Mouse (Mus musculus) adrenal gland (tissue): ENCODE data around the gene Iqschfp.

Source experiments
- intact Hi-C: fragments of 180-260 bp; cut with DNase I; formaldehyde crosslinking; loops from one replicate; pipeline ENCODE4 v1.15.1; 2025

The Iqschfp gene

DNA sequence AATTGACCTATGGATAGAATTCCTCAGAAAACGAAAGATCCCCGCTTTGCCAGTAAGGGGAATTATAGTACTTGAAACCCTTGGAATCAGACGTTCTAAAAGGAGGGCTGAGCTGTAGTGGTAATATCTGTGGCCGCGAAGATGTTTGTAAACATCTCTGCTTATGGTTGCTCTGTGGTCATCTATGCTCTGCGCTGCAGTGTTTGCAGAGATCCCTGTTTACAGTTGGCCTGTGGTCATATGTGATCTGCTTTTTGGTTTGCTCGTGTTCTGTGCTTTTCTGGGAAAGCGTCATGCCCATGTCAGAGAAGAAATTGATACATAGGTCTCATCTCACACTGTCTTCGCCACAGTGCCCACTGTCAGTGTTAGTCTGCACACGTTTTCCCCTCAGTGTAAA lies 700.5 kb downstream of the Iqschfp start:
- intact Hi-C loops = no loop called here

DNA sequence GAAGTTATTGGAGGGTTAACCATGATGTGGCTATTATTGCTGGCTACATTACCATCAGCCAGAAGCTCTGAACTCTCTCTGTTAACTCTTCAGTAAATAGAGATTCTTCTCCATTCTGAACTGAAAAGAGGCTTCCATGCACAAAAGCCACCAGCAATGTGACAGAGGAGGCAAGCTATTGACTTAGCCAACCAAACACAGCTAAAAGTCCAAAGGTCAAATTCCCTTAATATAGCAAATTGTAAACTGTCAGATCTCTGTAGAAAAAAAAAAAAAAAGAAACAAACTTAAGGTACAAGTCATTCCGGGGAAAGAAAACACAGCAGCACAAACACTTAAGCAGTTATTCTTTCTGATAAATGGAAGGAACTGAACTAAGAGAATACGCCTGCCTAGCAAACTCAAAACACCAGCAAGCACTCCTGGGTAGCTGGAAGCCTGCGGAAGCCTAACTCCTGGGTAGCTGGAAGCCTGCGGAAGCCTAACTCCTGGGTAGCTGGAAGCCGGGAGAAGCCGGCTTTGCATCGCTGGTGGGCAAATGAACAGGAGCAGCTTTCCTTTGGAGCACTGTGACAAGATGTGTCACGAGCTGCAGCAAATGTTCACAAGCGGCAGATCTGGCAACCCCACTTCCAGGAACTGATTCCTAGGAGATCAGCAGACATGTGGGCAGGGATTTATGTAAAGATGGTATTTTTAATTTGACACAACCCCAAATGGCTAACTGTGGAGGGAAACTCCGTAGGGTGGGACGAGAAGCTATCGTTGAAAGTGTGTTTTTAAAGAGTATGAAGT lies 701.2 kb downstream of the Iqschfp start:
- intact Hi-C loops = no loop called here

DNA sequence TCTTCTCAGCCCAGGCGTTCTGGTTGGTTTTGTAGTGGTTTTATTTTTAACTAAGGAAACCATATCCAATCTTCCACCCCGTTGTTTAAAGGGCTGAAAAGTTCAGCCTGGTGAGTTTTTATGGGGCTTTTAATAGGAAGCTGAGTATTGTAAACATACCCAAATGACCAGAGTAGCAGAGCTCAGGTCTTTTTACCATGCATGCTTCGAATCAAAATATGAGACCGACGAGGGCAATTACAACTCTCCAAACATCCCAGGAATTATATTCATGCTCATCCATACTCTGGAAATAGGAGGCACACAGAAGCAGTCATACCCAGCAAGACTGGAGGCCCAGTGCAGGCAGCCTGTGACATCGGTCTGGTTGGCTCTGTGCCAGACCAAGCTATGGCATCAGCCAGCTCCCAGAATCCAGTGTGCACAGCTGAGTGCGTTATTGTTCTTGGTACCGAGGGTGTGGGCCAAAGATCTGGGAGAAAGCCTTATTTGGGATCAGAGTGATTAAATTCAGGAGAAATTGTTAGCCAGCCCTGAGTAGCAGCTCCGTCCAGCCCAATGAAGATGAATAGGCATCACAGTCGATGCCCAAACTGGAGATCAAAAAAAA lies 703.4 kb downstream of the Iqschfp start:
- intact Hi-C loops = no loop called here

DNA sequence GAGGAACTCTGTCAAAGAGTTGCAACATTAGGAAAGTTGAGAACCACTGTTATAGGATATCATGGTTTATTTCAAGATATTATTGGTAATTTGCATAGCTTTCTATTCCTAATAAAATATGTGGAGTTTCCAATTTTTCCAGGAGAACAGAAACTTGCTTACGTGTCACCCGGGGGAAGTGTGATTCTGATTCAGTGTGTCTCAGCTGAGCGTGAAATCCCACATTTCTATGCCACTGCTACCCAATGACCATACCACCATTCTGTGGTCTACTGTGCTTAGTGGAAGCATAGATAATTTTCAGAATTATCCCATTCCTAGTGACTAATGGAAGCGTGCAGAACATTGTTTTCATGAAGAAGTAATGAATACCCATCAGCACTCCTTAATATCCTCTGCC lies 704.9 kb downstream of the Iqschfp start:
- intact Hi-C loops = no loop called here

DNA sequence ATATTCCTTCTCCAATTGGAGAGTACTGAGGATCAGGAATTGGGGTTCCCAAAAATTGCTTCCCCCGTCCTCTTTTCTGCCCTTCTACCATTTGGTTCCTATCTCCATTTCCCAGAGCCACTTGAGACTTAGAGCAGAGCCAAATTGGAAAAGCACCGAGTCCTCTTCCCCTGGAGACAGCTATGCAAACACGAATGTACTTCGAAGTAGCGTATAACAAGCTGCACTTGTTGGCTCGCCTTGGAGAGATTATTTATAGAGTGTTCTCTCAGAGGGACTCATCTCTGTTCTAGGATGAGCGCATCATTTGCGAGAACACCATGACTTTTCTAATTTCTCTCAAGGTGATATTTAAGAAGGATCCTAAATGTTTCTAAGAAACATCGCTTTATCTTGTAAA lies 710.9 kb downstream of the Iqschfp start:
- intact Hi-C loops = no loop called here

DNA sequence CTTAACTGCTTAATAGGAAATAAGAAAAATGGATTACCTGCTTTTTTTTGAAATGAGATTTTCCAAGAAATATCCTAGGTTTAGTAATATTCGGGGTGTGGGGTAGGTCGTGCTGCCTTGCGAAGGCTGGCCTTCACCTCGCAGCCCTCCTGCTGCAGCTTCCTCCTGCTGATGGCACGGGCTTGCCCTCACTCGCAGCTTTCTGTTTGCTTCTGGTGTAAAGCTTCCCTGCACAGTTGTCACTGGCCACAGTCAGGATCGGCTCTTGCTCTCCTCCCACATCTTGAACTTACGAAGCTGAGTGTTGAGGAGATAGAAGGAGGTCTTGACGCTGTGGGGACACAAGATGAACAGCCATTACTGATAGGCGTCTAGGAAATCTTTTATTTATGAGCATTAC lies 712.4 kb downstream of the Iqschfp start:
- intact Hi-C loops = no loop called here

DNA sequence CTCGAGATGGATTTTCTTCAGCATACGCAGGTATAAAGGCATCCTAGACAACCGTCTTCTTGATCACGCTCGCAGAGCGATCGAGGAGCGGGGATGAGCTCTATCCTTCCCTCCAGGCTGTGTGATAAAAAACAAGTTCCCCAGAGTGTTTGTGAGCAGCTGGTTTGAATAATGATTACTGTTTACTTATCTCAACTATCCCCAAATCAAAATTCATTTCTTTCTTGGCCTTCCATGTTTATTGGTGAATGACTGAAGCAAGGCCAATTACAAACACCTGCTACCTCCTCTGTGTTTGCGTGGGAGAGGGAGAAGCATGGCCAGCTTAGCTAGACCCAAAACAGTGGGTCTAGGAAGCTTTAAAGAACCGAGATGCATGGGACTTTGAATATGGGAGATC lies 712.9 kb downstream of the Iqschfp start:
- intact Hi-C loops = no loop called here

DNA sequence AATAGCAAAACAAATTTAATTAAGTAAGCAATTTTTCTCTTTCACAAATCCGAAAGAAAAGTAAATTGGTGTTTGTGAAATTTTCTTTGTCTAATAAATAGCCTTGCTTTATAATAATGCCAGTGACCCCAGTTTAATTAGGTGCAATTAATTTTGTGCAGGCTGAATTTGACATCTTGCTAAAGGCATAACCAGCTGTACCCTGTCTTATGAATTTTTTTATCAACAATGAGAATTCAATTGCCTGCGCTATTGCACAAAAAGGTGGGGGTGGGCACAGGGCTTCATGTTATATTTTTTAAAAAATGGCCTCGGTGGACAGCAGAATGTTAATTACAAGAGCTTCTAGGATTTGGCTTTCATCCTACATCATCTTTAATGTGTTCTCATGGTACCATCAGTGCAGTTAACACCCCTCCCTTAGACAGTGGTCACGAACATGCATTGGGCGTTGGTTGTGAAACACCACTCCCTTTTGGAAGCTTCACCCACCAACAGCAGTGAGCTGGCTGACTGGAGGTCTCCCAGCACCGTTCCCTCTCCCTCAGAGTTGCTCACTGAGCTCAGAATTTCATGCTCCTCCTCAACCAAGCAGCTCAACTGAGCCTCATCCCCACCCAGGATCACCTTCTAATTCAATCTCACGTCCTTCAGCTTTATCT lies 714.0 kb downstream of the Iqschfp start:
- intact Hi-C loops = no loop called here

DNA sequence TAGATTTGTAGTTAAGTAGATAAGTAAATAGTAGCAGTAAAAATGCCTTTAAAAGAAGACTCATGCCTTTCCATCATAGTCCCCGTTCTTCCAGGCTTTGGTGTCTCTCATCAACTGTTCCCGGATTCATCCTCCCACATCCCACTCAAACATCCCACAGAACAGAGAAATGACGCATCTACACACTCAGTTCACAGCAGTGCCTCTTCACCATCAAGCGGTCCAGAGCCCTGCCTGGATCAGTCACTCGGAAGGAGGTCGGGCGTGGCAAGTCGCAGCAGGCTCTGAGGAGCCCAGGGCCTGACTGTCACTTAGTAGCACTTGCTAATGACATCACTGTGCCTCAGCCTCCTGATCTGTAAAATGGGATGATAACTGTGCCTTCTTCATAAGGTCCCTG lies 714.7 kb downstream of the Iqschfp start:
- intact Hi-C loops = no loop called here

DNA sequence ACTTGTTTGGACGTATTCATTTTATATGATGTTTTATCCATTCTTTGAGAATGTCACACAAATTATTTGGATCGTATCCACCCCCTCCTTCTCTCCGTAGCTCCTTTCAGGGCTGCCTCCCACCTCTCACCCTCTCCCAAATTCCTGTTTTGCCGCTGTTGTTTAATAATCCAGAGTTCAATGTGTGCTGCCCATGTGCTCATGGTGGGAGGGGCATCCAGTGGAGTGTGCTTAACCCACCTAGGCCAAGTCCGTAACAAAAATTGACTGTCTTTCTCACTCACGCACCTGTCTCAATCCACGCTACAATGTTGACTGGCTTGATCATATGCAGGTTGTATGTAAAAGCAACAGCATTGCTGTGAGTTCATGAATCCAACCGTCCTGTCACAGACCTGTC lies 715.3 kb downstream of the Iqschfp start:
- intact Hi-C loops = no loop called here

DNA sequence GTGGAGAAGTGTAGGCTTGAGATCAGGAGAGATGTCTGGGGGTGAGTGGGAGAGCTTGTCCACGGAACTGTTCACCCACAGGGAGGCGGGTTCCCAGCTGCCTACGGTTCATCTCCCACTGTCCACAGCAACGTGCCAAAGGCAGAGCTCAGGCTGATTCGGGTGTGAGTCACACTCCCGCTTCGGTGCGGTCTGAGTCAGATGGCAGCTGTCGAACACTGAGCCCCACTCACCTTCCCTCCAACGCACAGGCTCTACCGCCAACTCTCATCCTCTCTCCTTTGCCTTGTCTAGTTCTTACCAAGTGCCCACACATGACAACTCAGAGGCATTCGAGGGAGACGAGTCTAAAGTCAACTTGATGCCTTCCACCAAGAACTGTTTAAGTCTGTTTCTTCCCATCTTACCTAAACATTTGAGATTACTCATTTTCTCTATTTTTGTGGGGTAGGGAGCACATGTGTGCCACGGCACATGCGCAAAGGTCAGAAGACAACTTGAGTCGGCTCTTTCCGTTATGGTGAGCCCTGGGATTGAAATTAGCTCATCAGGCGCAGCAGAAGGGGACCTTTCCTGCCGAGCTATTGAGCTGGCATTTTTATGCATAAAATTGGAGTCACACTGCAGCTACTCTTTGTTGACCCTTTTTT lies 716.9 kb downstream of the Iqschfp start:
- intact Hi-C loops = no loop called here

DNA sequence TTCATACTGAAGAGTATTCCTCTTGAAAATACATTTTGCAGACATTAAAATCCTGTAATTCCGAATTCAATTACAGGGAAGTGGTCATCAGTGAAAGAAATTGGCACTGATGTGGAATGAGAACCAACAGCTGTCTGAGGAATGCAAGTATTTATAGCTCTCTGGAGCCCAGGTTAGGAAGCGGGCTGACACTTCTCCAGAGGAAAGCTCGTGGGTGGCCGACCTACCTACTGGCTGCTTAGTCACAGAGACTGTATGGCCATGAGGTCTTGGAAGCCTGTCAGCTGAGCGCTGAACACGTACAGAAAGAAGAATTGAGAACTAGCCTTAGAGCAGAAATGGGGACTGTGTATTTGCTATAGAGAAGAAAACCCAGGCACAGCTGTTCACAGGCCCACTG lies 718.0 kb downstream of the Iqschfp start:
- intact Hi-C loops = loop anchor here (10.0 kb wide), 1 partner anchor 105 kb away; no protein-coding TSS in a partner anchor

DNA sequence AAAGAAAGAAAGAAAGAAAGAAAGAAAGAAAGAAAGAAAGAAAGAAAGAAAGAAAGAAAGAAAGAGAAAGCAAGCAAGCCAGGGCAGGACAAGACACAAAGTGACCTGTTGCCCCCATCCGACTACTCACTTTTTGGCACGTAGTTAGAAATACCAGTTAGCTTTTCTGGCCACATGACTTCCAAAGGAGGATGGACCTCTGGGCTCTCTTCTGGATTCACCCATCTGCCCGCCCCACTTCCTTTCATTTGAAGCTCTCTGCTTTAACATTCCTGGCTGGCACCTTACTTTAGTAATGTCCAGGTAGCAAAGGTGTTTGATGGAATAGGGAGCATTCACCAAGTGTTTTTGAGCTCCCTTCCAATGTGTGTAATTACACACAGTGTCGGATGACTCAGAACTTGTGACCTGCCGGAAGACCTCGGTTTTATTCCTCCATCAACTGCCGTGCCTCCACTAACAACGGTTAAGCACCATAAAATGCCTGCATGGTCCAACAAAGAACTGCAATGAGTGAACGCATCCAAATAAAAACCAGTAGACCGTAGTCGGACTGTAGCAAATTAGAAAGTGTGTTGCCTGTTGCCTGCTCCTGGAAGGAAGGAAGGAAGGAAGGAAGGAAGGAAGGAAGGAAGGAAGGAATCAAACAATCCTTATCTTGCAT lies 718.7 kb downstream of the Iqschfp start:
- intact Hi-C loops = loop anchor here (10.0 kb wide), 1 partner anchor 104 kb away; no protein-coding TSS in a partner anchor

DNA sequence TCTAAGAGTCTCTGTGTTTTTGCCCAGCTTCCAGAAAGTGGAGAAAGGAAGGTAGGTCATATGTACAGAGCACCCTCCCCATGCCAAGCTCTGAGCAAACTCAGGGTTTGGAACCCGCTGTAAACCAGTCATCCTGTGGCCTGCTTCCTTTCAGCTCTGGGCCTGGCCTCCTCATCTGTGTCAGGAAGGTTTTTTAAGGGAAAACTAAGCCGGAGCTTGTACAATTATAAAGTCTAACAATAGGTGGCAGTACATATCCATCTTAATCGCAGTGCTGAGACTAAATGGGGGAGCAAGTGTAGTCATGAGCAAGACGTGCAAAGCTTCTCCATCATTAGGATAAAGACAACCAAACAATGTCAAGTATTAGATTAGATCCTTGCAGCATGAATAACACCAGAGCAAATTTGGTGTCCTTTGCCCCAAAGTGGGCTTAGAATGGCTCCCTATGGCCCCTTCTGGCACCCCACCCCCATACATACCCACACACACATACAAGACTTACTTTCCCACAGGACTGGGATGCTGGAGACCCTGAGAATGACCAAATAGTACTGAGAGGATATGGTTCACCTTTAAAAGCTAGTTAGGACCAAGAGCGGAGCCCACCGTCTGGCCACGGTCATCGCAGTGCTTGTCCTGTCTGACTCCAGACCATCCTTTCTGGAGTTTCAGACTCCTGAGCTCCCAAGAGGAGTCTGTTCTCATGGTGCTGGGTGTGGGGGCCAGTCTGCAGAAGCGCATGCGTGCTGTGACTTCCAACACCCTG lies 723.2 kb downstream of the Iqschfp start:
- intact Hi-C loops = loop anchor here (10.0 kb wide), 1 partner anchor 100 kb away; no protein-coding TSS in a partner anchor

DNA sequence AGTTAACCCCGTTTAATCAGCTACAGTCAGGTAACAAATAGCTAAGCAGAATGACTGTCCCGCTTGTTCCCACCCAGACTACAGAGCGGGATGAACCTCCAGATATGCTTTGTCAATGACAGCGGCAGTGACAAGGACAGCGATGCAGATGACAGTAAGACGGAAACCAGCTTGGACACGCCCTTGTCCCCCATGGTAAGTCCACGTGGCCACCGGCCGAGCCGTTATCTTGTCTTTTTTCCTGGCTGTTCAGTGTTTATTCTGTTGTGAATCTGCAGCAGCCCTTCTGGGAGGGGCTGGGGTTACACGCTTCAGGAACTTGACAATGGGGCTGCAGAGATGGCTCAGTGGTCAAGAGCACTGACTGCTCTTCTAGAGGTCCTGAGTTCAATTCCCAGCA lies 724.3 kb downstream of the Iqschfp start:
- intact Hi-C loops = loop anchor here (10.0 kb wide), 1 partner anchor 98 kb away; no protein-coding TSS in a partner anchor

DNA sequence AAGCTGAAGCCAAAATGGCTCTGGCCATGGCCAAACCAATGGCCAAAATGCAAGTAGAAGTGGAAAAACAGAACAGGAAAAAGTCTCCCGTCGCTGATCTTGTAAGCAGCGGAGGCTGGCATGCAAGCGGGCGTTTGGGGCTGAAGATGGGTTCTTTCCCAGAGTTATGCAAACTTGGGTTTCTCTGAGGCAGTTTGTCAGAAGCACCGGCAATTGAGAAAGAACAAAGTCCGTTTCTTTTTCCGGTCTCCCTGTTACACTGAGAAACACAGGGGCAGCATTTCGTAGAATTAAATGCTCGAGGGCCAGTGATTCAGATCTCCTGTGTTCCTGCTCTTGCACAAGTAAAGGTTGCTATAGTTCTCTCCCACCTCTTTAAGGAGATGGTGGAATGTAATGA lies 725.7 kb downstream of the Iqschfp start:
- intact Hi-C loops = loop anchor here (10.0 kb wide), 1 partner anchor 97 kb away; no protein-coding TSS in a partner anchor

DNA sequence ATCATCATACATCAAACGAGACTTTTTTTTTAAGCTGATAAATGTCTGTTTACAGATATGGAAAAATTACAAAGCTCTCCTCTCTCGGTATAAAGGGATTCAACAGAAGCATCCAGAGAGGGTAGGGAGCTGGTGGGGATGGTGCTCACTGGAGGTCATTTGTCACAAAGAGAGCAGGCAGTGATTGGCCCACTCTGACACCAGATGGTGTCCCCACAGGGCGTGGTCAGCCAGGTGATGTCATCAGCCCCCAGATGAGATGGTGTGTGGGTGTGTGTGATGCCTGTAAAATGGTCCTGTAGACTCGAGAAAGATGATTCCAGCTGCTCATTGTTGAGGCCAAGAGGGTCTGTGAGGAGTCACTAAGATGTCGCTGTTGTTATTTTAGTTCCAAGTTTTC lies 727.1 kb downstream of the Iqschfp start:
- intact Hi-C loops = loop anchor here (10.0 kb wide), 1 partner anchor 96 kb away; no protein-coding TSS in a partner anchor

DNA sequence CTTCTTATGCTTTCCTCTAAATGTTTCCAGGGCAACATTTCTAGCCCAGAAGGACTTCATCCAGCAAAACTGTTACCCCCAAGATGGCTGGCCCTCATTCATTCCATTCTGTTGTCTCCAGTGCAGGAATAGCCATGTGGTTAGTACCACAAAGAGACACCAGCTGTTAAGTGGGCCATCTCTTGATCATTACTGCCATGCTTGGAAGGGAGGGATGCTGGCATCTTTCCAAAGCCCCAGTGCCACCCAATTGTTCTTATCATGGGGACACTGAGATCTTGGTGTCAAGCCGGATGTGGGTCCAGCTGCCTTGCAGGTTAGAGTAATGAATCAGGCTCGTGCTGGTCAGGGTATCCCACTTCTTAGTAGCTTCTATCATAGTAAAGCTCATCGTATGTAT lies 729.9 kb downstream of the Iqschfp start:
- intact Hi-C loops = no loop called here

DNA sequence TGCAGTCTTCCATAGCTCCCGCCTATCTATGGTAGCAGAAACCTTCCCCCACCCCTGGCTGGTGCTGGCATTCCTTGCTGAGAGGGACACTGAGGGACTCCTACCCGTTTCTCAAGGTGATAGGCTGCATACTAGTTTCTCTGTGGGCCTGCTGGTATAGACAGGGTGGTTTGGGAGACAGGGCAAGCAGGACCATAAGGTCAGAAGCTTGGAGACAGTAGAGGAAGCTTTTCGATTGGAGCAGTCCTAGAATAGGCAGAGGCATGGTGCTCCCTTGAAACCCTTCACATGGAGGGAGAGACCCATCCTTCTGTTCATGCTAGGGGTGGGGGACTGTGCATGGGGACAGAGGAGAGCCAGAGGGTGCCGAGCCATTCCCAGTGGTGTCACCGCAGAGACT lies 731.0 kb downstream of the Iqschfp start:
- intact Hi-C loops = no loop called here

DNA sequence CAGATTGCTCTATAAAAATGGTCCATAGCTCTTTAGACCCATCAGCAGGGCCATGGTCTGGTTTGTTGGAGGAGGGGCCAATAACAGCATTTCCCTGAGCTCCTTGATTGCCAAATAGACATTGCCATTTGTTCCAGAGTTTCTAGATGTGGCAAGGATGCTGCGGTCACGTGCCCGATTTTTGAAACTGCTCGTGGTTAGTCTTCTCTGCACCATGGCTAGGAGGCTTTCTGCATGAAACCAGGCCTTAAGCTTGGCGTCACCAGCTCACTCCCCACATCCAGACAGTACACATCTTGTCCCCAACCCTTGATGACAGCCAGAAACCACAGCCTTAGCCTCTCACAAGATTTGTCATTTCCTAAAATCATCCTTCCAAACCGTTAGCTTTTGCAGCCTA lies 732.4 kb downstream of the Iqschfp start:
- intact Hi-C loops = no loop called here
